Mouse (Mus musculus) C2C12 (cell line): ENCODE data around the gene Atg2a.

ENCODE experiments used
- CTCF ChIP-seq: IDR thresholded peaks from one replicate; pipeline ENCODE4 v1.5.1; 2011; ENCODE audit not compliant: control insufficient read depth, insufficient read depth, insufficient read length
- MYOD1 ChIP-seq: IDR thresholded peaks from one replicate; pipeline ENCODE4 v1.6.1; 2011; ENCODE audit warnings: low read depth; ENCODE audit not compliant: control insufficient read depth, insufficient read length
- MYOG ChIP-seq: IDR thresholded peaks from one replicate; pipeline ENCODE4 v1.6.1; 2011; ENCODE audit not compliant: control insufficient read depth, insufficient read length; ENCODE audit errors: extremely low read depth
- USF1 ChIP-seq: IDR thresholded peaks from one replicate; pipeline ENCODE4 v1.6.1; 2011; ENCODE audit warnings: low read depth, mild to moderate bottlenecking, control low read depth, moderate library complexity

GRCm38 (mm10) chr19:6289696-6290238 is 48.3 kb downstream of the Atg2a start:
- no peak for TF ChIP-seq CTCF
- no peak for TF ChIP-seq USF1
- no peak for TF ChIP-seq MYOG
- no peak for TF ChIP-seq MYOD1
